Mouse (Mus musculus): ENCODE measurements around the gene Dll4.

Gene Dll4

GRCm38 (mm10) chr2:119334135-119334534 is 8.6 kb downstream of the Dll4 start:
- no peak for DNase-seq (ENCODE audit: low spot score in 2 of 2)

- no peak for DNase-seq (ENCODE audit: low spot score in 2 of 2)
Observed at GRCm38 (mm10) chr2:119334964-119335525, 9.5 kb downstream of the Dll4 start.

- DNase-seq (ENCODE audit: low spot score in 2 of 2) = no peak
Observed at GRCm38 (mm10) chr2:119335535-119335934, 10.0 kb downstream of the Dll4 start.

DNA sequence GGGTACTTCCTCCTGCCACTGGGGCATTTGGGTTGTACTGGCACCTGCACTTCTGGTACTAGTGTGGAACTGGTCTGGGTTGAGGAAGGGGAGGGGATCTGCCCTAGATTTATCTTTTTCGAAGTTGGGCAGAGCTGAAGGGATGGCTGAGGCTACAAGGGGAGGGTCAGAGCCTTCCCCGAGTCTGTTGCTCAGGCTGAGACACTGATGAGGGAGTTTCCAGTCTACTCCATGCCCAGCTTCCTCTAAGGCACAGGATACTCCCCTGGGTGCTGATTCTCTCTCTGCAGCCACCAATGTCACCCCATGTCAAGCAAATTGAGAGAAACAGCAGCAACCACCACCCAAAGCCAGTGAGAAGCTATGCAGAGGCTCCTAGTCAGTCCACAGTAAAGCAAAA is 10.4 kb downstream of the Dll4 start:
- DNase-seq (ENCODE audit: low spot score in 2 of 2) = no peak

DNA sequence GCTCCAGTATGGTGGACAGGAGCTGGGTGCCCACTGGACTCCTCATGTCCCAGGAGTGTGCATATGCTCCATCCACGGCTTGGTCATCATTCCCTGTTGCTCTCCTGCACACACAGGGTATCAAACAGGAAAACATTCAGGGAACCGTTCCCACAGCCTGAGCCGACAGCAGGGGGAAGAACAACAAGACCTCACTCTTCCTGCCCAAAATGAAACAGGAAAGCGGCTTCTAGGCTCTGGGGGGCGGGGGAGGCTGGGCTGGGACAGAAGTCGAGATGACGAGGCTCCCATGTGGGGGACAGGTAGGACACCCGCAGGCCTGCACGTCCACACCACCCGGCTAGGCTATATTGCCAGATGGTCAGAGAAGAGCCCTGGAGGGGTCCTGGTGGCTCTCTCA is 10.9 kb downstream of the Dll4 start:
- DNase-seq (ENCODE audit: low spot score in 2 of 2) = no peak

GRCm38 (mm10) chr2:119337425-119338265 is 12.1 kb downstream of the Dll4 start:
- peak; percentile 80 to 89 for DNase-seq (ENCODE audit: low spot score in 2 of 2)

- DNase-seq (ENCODE audit: low spot score in 2 of 2) = no peak
Observed at GRCm38 (mm10) chr2:119344537-119345138, 19.1 kb downstream of the Dll4 start.

DNA sequence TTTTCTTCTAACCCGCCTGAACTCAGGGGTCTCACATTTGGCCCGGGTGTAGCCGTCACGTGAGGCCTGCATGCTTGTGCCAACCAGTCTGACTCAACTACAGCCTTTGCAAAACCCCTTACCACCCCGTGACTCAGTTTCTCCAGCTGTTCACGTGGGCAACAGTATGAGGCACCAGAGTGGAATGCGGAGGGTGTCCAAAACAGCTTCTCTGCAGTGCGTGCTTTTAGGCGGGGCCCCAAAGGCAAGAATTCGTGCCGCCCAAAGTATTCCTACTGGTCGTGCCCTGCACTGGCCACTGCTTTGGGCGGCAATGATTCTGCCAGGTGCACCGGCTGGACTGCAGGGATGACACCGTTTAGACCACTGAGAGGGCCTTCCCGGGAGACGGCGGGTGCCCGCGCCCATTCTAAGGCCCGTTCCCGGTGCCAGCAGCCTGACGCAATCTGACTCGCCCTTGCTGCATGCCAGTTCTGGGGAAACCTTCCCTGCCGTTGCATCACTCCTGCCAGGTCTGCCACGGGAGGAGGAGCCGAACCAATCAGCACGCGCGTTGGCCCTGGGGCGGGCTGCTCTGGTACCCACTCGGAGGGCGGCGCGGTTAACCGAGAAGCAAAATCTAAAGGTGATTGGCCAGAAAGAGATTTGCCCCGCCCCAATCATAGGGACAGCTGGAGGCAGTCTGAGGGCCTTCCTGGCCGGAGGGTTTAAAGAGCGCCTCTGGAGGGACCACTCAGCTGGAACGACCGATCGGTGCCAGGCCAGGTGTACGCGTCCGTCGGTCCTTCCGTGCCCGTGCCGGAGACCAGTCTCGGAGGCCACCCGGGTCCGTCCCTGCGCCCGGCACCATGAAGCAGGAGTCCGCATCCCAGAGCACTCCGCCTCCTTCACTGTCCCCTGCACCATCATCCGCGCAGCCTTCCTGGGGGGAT is 25.2 kb downstream of the Dll4 start, which contains the start of gene Chac1:
Gene Chac1 (plus strand): TSS at position 675 of the 932 bp plus-strand sequence.
- DNase-seq (ENCODE audit: low spot score in 2 of 2) = peak; percentile 98 to 99

DNA sequence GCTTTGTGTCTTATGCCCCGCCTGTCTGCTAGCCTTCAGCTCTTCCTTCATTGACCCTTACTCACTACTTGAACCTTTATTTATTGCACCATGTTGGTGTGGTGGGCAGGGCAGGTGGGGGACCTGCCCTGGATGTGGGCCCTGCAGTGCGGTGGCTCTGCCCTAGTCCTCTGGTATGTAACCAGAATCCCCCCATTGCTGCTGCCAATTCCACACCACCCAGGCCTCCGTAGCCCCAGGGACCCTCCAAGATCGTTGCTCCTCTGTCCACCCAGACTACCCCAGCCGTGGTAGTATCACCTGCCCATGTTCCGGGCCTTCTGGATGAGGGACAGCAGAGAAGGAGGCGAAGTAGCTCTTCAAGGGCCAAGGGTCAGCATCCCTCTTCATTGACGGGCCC is 28.1 kb downstream of the Dll4 start:
- DNase-seq (ENCODE audit: low spot score in 2 of 2) = no peak

DNA sequence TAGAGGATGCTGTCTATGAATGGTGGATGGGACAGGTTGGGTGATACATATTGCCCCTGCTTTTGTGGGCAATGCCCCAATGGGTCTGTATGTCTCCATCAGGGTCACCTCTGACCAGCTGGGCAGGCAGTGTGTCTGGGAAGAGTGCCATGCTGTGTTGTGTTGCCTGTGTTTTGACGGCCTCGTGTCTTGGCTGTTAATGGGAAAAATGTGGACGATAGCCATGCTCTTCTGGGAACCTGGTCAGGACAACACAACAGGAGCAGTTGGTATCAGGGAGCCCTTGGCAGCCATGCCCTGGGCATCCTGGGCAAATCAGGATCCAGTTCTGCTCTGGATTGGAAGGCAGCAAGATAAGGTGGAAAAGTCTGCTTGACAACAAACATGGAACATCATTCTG is 29.5 kb downstream of the Dll4 start:
- peak; percentile 57 to 68 for DNase-seq (ENCODE audit: low spot score in 2 of 2)

- no peak for DNase-seq (ENCODE audit: low spot score in 2 of 2)
Observed at GRCm38 (mm10) chr2:119355651-119356050, 30.1 kb downstream of the Dll4 start.

DNA sequence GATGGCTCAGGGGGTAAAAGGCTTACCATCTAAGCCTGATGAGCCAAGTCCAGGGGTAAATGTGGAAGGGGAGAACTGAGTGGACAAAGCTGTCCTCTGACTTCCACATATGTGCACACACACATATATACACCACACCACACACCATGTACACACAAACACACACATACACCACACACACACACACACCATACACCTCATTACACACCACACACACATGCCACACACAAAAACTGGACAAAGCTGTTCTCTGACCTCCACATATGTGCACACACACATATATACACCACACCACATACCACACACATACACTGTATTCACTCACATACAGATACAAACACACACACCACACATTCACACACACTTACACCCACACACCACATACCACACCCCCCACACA is 30.7 kb downstream of the Dll4 start:
- no peak for DNase-seq (ENCODE audit: low spot score in 2 of 2)

GRCm38 (mm10) chr2:119356805-119357204 is 31.2 kb downstream of the Dll4 start:
- no peak for DNase-seq (ENCODE audit: low spot score in 2 of 2)

DNA sequence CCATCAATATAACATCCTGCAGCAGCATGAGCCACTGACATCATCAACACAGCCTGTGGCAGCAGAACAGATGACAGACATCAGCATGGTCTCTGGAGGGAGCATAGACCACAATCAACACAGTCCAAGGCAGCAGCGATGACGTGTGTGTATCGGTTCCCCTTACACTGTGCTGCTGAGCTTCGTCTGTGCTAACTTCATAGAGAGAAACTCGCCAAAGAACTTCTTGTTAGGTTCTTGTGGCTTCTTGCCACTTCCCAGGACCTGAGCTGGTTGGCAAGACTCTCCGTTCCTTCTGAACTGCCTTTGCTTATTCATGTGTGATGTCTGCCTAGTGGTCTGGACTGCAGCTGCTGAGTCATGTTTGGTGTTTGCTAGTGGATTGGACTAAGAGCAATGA is 32.7 kb downstream of the Dll4 start:
- DNase-seq (ENCODE audit: low spot score in 2 of 2) = no peak

DNA sequence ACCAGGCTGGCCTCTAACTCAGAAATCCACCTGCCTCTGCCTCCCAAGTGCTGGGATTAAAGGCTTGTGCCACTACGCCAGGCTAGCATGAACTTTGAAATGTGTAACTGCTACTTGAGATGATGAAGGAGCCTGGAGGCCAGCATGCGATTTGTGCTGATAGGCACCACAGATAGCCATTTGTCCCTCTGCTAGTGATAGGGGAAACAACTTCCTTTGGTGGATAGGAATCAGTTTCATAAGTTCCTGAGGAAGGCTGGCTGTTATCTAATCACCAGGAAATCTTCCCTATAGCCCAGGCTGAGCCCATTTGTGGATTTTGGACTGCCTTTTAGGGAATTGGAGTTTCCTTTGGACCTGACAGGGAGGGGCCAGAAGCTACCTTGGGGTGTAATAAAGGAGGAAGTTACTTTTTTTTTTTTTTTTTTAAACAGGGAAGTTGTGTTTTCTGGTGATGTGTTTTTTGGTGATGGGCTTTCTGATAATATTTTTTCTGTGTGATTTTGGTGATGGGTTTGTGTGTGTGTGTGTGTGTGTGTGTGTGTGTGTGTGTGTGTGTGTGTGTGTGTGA is 34.2 kb downstream of the Dll4 start:
- DNase-seq (ENCODE audit: low spot score in 2 of 2) = no peak

GRCm38 (mm10) chr2:119364969-119365368 is 39.4 kb downstream of the Dll4 start:
- no peak for DNase-seq (ENCODE audit: low spot score in 2 of 2)

GRCm38 (mm10) chr2:119367346-119367745 is 41.8 kb downstream of the Dll4 start:
- DNase-seq (ENCODE audit: low spot score in 2 of 2) = no peak

DNA sequence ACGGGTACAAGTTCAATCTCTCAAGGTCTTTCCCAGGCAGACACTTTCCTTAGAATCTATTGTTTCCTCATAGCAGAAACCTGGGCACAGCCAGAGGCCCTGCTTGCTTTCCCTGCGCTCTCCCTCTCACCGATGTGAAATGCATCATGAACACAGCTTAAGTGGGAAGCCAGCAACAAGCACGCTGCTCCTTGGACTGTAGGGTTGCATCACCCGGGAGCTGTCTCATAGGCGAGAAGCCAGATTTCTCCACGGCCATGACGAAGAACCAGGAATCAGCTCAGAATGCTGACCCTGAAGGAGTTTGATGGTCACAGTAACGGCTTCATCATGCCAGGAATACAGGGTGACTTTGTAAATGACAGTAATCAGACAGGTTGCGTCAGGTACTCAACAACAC is 44.5 kb downstream of the Dll4 start:
- DNase-seq (ENCODE audit: low spot score in 2 of 2) = no peak

GRCm38 (mm10) chr2:119377286-119377685 is 51.7 kb downstream of the Dll4 start:
- no peak for DNase-seq (ENCODE audit: low spot score in 2 of 2)

GRCm38 (mm10) chr2:119377826-119378225 is 52.2 kb downstream of the Dll4 start:
- DNase-seq (ENCODE audit: low spot score in 2 of 2) = no peak

DNA sequence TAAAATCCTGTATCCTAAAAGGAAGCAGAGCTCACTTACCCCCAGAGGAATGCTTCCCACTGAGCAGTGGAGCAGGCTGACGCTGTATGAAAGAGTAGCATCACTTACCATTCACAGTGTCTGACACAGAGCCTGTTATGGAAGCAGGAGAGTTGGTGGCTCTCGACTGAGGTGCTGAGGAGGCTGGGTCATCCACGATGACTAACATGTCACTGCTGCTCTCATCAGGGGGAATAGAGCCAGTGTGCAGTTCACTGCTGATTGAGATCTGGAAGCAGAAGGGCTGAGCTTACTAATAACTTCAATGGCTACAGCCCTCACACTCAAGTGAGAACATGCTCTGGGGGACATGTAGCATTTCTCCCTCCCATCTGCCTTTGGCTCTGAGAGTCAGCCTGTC is 53.9 kb downstream of the Dll4 start:
- DNase-seq (ENCODE audit: low spot score in 2 of 2) = no peak

All from right cerebral cortex, postnatal 10 days (tissue).